ENCODE assay signal across 9 mouse cellular contexts in the genomic region with DNA sequence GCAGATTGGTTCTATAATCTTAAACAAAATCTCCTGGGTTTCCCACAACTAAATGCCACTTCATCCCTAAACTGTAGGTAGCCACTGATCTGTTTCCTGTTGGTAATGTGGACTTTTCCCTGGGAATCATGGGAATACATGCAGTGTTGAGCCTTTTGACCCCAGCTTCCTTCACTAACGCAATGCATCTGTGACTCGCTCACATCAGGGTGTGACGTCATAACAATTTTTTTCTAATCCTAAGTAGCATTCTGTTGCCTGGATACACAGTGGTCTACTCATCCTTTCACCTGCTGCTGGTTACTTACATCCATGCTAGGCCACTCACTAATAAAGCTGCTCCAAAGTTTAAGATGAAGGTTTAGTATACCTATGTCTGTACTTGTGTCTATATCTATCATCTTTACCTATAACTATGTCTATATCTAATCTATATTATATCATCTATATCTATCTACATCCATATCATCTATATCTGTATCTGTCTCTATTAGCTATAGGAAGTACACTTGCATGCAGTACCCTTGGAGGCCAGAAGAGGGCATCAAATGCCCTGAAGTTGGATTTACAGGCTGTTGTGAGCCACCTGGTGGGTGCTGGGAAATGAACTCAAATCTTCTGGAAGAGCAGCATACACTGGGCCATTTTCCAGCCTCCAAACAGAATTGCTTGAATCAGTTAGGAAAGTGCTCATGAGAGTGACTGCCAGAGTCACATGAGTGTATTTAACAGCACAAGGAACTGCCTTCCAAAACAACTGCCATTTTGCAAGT.
DNase-seq lines count a peak whose midpoint lies in the region; ATAC-seq and TF ChIP-seq lines count a peak whose summit lies in the region.
"Had no signal": no experiment of that assay in that cellular context is flagged by ENCODE, and none has a peak within 500 bp of the region (broad histone marks: within the 10 kb centered on the region; RNA-seq: fewer than 3 reads in every experiment).

No protein-coding gene starts in this region.

- TF ChIP-seq CTCF in heart, postnatal 0 days (IDR thresholded peaks at IDR 0.05; ENCODE audit: low read depth): peak; percentile 42

- DNase-seq in heart, postnatal 0 days (ENCODE audit: low spot score): no peak
- no peak for DNase-seq in heart, postnatal 4 days
- DNase-seq in CD4-positive, CD25-positive, alpha-beta regulatory T cell, adult 2 months (ENCODE audit: low read depth, low spot score): peak; percentile 81
- peak; percentile 23 to 43 for DNase-seq in adrenal gland, postnatal 36 days
- DNase-seq in urinary bladder, postnatal 14 days (ENCODE audit: low spot score): no peak
- DNase-seq in right cerebral cortex, postnatal 10 days (ENCODE audit: low spot score in 2 of 2): no peak
- no peak for DNase-seq in layer of hippocampus, postnatal 14 days (ENCODE audit: low spot score in 2 of 2)
- DNase-seq: cerebellum, adult 9-11 months had no signal

- no peaks in the 10 kb centered on the region for H3K4me1 ChIP-seq in heart, postnatal 0 days (ENCODE audit: control insufficient read depth, insufficient read depth)

- H3K27ac ChIP-seq in heart, postnatal 0 days (ENCODE audit: low read depth): no peak overlapping the region

- no peak for ATAC-seq in heart, postnatal 0 days (ENCODE audit: insufficient read depth, low read depth)
- 0 out of 2 replicates have a peak, but pooled peaks have one; percentile 30 for ATAC-seq in neutrophil, adult 5-6 weeks (ENCODE audit: extremely low read depth, insufficient number of reproducible peaks, low FRiP score, poor library complexity, severe bottlenecking)

- no peak for TF ChIP-seq EP300 in heart, postnatal 0 days (IDR thresholded peaks at IDR 0.05; ENCODE audit: low read depth)

- no peaks in the 10 kb centered on the region for H3K27me3 ChIP-seq in heart, postnatal 0 days (ENCODE audit: control insufficient read depth, insufficient read depth, low read length)

- H3K36me3 ChIP-seq in heart, postnatal 0 days (replicated peaks; ENCODE audit: control insufficient read depth, insufficient read depth, low read length): no peaks in the 10 kb centered on the region

- H3K4me2 ChIP-seq in heart, postnatal 0 days (ENCODE audit: low read depth, low read length): no peak overlapping the region

- H3K9ac ChIP-seq in heart, postnatal 0 days (replicated peaks; ENCODE audit: low read depth, low read length): no peak overlapping the region

- WGBS in heart, postnatal 0 days: 70% methylated on average over 3 of the region's 3 CpGs

- H3K4me3 ChIP-seq in heart, postnatal 0 days (ENCODE audit: low read depth, low read length): no peak overlapping the region

- 0 out of 2 replicates have a peak, but pooled peaks cover 5% of the 10 kb centered on the region for H3K9me3 ChIP-seq in heart, postnatal 0 days (replicated peaks; ENCODE audit: control insufficient read depth, low read length)

Comparison
In these comparisons a context has a peak if more than half of its experiments do, and no peak if none do; other contexts are left out.
1. DNase-seq: peak in CD4-positive, CD25-positive, alpha-beta regulatory T cell, adult 2 months (single experiment) and adrenal gland, postnatal 36 days (2 of 2); none in heart, postnatal 0 days (single experiment), heart, postnatal 4 days (single experiment), urinary bladder, postnatal 14 days (single experiment), right cerebral cortex, postnatal 10 days (0 of 2) and layer of hippocampus, postnatal 14 days (0 of 2).